Mouse (Mus musculus) forelimb bud, embryonic 11.5 days (tissue): ENCODE measurements around the gene Iqcd.

Source experiments
- DNase-seq: peaks from one replicate; pipeline ENCODE4 v3.0.0-alpha.2; 2012; ENCODE audit warnings: low read depth, low spot score

The Iqcd gene

DNA sequence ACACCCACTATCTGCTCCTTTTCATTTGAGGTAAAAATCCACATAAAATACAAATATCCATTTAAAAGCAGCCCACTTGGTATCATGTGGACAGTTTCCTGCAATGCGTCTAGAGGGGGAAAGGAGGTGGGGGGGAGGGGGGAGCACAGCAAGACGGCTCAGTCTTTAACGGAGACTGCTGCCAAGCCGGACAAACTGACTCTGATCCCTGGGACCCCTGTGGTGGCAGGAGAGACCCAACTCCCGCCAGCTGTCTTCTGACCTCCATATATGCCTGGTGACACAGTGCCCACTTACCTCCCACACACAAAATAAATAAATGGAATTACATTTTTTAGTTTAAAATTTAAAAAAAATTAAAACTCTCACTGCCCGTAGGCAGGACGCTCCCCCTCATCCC, 14.7 kb downstream of the Iqcd start:
- DNase-seq = no peak

DNA sequence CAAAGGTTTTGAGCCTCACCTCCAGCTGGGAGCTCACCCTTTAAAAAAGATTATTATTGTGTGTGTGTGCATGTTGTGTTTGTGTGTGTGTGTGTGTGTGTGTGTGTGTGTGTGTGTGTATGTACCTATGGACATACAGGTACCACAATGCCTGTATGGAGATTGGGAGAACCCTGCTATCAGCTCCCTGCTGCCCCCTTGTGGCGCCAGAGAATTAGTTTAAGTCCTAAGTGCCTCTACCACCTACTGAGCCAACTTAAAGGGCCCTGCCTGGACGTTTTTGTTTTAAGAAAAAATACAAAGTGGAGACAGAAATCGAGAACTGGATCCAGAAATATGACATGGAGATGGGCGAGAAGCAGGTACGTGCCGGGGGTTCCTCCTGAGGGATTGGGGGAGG, 16.0 kb downstream of the Iqcd start:
- DNase-seq = peak; percentile 85

DNA sequence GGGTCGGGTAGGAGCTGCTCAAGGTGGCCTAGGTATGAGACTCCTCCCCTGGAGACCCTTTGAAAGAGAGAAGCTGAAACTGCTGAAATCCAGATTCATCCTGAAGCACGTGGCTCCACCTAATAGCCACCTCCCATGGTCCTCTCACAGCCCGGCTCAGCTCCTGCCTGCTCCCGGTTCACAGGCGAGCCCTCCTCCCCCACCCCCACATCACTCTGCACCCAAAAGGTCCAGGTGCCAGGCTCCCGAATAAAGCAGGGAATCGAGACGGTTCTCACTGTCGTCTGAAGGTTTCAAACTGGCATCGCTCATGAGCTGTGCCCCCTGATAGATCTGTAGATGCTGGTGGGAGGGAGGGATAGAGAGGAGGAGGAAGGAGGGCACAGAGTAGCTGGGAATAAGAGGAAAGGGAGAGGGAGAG, 16.4 kb downstream of the Iqcd start:
- DNase-seq = no peak

DNA sequence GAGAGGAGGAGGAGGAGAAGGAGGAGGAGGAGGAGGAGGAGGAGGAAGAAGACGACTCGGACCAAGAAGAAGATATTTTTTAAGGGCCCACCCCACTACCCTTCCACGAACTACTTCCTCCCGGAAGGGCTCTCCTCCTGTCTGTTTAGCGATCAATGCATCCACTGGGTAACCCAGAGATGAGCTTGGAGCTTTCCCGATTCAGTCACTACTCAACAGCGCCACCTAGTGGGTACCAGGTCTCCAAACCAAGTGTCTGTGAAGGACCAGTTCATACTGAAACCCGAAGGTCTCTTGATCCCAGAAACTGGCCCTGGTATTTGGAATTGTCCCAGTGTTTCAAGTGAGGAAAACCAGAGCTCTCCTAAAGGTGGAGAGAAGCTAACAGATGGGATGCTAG, 16.9 kb downstream of the Iqcd start:
- DNase-seq = peak; percentile 95

DNA sequence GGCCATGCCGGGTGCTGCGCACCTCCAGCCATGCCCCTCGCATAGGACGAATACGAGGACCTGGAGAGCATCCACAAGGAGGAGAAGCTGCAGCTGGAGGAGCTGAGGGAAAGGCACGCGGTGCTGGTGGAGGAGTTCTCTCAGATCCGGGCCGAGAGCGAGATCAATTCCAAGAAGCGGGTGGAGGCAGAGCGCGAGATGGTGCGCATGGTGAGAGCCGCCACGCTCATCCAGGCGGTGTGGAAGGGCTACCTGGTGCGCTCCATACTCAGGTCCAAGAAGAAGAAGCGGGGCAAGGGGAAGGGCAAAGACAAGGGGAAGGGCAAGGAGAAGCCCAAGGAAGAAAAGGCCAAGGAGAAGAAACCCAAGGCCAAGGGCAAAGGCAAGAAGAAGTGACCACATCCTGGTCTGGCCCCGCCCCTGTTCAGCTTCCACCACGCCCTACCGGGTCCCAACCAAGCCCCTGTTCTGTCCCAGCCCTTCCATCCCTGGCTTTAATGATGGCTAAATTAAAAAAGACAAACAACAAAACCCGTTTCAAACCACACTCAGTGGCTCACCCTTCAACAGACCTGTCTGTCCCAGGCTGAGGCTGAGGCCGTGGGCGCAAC, 17.9 kb downstream of the Iqcd start:
- DNase-seq = no peak

DNA sequence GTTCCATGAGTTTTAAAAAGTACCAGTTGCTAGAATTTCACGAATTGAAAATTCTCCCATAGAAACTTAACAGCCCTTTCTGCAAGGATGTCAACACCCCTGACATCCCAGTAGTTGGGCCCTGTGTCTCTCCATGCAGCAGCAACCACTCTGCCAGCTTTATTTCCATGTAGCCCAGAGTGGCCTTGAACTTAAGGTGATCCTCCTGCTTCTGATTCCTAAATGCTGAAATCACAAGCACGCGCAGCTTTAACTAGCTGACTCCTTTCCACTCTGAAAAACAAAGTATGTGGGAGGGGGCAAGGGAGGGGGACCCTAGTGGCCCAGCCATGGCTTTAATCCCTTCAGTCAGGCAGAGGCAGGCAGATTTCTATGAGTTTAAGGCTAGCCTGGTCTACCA, 18.5 kb downstream of the Iqcd start:
- DNase-seq = no peak

DNA sequence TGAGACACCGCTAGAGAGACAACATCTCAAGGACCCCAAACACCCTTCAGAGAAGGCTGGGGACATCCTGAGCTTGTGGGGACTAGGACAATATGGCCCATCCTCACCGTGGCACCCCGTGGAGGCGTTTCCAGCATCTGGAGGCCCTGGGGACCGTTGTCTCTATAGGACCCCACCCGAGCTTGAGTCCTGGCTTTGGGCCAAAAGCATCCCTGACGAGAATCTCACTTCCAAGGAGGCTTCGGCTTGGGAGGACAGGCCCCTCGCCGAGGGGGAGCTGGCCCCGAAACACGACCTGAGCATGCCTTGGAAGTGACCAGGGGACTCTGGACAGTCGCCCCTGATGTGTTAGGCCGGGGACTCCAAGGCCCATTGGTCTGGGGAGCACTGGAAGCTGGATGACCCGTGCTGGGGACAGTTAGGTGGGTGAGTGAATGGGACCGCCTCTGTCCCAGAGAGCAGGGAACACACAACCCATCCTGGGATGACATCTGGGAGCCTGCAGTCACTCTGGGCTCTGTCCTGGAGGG, 20.5 kb downstream of the Iqcd start:
- no peak for DNase-seq

DNA sequence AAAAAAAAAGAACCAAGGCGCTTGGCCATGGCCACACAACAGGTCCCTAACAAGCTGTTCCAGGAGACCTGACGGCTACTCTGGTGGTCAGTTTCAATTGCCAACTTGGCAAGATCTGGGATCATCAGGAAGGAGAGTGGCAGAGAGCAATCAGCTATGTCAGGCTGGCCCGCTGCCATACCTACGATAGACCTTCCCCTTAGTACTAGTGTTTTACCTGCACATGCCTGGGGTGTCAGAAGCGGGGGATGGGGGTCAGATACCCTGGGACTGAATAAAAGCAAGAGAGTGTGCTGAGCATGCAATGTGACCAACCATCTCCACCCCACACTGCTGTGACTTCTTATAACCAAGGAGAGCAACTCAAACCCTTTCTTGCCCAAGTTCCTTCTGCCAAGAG, 22.1 kb downstream of the Iqcd start:
- no peak for DNase-seq

DNA sequence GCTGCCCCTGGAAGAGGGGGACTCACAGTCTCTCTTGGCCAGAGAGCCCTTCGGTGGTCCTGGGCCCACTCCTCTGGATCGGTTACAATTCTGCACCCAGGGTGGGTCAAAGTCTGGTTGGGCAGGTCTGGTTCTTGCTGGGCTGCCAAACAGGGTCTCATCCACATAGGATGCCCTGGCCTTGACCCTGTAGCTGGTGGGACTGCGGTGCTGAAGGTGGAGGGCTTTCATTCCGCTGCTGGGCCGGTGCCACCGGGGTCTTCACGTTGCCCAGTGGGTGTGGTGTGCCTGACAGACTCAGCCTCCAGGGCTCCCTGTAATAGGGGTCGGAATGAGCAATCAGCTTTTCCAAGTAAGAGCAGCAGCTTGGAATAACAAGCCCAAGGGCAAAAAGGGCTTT, 22.6 kb downstream of the Iqcd start:
- DNase-seq = no peak

DNA sequence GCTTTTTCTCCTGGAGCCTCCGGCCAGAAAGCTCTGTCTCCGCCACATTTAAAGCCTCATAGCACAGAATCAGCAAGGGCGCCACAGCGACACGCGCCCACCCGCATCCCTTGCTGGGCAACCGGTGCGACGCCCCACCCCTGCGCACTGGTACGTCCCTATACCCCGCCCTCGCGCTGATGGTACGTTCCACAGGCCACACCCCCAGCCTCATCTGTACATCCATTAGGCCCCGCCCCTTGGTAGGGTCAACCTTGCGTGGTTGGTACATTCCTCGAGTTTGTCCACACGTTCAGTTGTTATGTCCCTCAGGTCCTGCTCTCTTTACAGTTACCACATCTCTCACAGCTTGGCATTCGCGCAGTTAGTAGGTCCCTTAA, 23.6 kb downstream of the Iqcd start, which contains the start of the genes Rita1 and Ddx54:
Rita1 (minus strand) TSS at position 148 of the 380 bp plus-strand sequence.
Ddx54 (plus strand) TSS at position 298 of the 380 bp plus-strand sequence.
- peak; percentile 97 for DNase-seq

DNA sequence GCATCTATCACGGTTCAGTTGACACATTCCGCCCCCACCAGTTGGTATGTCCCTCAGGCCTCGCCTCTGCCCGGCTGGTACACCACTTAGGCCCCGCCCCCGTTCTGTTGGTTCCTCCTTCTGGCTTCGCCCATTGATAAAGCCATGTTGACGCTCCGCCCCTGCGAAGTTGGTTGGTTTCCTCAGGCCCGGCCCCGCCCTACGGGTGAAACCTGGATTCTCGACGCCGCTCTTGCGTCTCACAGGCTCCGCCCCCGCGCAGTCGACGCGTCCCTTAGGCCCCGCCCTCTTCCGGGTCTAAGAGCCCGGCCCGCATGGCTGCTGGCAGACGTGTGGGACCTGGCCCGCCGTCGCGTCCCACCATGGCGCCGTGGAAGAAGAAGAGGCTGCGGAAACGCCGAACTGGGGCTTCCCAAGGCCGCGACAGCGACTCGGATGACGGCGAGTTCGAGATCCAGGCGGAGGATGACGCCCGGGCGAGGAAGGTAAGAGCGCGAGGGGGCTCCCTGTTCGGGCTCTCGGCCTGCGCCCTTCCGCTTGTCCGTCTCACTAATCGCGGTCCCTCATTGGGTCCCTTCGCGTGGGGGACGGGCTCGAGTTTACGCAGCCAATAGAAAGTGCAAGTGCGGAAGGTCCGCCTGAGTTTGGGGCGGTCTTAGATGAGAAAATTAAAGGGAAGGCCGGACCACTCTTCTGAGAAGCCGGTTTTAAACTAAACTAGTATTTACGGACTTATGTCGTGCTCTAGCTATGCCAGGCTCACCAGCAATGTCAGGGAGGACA, 24.2 kb downstream of the Iqcd start:
- peak; percentile 100 for DNase-seq

DNA sequence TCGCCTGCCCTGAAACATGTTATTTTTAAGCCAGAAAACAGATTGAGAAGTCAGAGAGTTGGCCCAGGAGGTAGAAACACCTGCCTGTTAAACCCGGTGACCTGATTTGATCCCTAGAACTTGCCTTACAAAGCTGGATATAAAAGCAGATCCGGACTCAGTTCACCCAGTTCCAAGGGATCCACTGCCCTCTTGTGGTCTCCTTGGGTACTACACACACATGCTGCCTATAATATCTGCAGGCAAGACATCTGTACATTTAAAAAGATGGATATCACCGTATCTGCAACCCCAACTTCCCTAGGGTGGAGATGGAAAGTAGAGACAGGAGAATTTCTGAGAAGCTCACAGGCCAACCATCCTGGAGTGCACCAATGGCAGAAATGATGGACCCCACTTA, 27.1 kb downstream of the Iqcd start:
- peak; percentile 48 for DNase-seq

DNA sequence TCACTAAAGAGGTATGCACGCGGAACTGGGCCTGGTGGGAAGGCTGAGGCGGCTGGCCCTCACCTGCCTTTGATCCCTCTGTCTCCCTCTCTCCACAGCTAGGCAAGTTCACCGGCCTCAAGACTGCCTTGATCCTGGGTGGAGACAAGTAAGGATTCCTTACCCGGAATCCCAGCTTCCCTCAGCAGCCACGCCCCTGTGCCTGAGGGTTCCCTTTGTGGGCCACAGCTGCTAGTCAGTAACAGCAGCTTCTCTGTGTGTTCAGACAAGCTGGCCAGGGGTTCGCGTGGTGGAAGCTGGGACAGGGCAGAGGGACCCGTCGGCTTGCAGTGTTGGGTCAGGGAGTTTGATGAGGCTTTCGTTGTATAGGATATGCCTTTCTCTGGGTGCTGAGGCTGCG, 30.0 kb downstream of the Iqcd start:
- DNase-seq = no peak

DNA sequence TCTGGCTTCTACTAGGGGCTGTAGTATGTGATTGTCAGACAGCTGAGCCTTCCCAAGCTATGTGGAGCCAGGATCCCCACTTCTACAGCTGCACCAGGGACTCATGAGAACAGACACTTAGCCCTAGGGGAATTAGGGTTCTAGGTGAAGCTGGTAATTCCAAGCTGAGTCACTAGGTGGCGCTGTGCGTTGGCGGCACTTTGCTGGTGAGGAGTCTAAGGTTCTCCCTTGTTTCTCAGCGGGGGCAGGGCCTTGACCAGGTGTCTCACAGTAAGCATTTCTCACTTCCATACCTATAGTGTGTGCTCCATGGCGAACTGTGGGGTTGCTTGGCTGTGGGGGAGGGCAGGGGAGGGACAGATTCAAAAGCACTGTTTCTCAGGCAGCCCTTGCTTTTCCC, 30.4 kb downstream of the Iqcd start:
- DNase-seq = peak; percentile 57

DNA sequence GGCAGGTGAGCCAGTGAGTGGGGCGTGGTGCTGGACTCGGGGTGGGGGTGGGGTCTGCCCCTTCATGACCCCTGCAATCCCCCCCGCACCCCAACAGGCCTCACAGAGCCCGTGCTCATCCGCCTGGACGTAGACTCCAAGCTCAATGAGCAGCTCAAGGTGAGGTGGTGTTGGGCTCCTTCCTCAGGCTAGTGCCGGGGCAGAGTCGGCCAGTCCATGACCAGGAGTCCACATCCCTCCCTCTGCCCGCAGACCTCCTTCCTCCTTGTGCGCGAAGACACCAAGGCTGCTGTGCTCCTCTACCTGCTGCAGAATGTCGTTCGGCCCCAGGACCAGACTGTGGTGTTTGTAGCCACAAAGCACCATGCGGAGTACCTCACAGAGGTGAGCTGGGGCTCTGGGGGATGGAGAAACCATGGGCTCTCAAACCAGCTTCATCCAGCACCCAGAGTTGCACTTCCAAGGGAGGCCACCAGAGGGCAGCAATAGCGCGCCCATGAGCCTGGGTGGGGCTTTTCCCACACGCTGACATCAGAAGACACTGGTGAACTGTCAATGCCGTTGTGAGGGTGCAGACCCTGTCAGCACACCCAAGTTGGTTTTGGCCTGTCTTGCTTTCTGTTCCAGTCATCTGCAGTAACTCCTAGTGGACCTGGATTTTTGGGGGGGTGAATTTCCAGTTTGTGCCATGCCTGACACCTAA, 31.7 kb downstream of the Iqcd start:
- peak; percentile 68 for DNase-seq

DNA sequence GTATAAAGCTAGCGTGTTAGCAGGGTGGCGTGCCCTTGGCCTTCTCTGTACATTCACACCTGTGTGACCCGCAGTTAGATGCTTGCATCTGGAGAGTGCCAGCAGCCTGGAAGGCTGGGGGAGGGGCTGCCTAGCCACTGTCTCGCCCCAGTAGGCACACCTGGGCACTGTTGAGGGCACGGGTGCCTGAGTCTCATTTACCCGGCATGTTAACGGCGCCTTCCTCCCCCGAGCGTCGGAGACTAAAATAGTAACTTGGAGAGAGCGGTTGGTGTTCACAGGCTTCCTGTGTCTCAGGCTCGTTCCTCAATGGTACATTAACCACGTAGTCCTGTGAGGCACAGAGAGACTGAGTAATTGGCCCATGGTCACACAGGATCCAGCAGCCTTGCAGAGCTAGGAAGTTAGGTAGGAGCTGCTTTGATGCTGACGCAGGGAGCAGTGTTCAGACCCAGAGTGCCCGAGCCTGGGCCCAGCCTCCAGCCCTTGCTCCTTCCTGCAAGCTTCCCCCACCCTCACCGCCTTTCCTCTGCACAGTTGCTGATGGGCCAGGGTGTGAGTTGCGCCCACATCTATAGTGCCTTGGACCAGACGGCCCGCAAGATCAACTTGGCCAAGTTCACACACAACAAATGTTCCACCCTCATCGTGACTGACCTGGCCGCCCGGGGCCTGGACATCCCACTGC, 32.4 kb downstream of the Iqcd start:
- DNase-seq = no peak

DNA sequence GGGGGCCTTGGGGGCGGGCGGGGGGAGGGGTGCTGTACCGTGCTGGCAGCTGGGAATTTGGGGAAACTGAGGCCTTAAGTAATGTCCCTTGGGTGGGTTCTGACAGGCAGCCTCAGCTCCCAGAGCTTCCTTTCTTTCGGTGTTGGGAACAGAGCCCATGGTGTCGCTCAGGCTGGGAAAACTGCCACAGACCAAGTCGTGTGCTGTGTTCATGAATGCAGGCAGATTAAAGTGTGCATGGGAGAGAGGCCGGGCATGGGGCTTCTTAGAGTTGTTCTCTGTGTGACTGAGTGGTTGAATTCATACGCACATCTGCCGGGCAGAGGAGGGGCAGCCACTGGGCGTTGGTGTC, 33.0 kb downstream of the Iqcd start:
- DNase-seq = no peak

DNA sequence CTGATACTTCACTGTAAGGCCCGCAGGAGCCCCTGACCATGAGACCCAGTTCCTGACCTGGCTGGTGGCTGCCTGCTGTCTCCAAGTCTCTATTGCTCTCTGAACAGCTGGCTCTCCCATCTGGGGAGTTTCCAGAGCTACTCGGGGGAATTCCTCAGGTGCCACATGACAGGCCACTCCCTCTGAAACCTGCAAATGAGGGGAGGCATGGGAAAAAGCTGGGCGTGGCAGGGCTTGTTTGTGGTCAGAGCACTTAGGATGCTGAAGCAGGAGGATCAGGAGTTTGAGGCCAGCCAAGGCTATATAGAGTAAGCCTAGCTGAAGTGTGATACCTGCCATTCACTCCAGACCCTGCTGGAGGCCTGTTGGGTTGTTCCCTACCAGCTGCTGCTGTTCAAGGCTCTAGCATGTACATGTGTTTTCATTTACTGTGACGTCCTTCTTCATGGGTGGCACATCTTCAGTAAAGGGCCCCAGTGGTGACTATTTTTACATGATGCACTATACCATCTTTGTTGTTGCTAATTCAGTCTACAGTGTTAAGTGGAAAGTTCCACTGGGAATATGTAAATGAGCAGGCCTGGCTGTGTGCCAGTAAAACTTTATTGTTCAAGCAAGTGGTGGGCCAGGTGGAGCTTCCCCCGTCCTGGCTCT, 33.5 kb downstream of the Iqcd start:
- DNase-seq = no peak

DNA sequence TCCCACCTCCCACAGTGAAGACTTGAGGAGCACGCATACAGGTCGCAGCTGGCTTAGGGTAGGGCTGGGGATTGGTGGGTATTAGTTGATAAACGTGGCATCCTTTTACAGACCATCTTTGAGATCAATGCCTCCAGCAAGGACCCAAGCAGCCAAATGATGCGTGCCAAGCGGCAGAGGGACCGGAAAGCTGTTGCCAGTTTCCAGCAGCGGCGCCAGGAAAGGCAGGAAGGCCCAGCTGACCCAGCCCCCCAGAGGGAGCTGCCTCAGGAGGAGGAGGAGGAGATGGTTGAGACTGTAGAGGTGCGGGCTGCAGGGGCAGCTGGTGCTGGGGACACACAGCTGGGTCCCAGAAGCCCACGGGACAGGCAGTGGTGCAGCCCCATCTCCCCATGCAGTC, 35.6 kb downstream of the Iqcd start:
- DNase-seq = no peak

DNA sequence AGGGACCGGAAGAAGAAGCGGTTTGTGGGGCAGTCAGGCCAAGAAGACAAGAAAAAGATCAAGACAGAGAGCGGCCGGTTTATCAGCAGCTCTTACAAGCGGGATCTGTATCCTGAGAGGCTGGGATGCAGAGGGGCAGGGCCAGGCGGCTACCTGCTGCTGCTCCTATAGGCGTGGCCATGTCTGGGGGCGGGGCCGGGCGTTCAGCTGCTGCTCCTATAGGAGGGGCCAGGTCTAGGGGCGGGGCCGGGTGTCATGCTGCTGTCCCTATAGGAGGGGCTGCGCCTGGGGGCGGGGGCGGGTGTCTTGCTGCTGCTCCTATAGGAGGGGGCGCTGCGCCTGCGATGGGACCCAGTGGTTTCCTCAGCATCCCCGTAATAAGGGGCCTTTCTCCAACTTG, 37.6 kb downstream of the Iqcd start:
- no peak for DNase-seq

DNA sequence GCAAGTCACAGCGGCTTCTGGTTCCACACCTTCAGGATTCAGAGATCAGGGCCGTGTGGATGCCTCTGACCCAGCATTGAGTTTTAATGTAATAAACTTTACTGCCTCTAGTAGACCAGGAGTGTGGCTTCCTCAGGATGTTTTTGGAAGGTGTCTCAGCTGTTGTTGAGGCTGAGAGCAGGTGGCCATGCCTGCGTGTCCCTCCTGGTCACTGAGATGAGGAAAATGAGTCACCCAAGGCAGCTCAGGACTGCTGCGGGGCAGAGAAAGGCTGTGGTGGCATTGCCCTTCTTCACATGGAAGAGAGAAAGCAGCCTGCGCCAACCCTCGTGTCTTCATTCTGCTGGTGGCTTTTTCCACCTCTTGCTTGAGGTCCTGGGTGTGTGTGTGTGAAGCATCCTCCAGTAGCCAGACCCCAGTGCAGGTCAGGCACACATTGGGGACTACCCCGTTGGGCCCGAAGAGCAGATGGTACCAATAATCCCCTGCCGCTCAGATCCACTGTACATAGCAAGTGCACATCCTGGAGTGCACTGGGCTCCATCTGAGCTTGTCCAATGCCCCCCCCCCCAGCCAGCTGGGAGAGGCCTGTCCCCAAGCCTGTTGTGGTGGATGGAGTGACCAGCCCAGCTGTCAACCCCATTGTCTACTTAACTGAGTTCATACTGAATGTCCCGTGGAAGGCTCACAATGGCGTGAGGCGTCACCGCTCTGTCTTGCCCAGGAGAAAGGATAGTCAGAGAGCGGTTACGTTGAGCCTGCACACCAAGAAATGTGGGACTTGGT, 38.9 kb downstream of the Iqcd start:
- DNase-seq = no peak
